Mouse (Mus musculus) midbrain, embryonic 14.5 days (tissue): Measurements from ENCODE around the gene Amigo1. TPM values are rescaled to one million over a fixed set of nuclear protein-coding genes. Genes with fewer than 3 reads are reported as not detected.

Experiments used
- ATAC-seq: fragments of 200-750 bp; cut with Nextera tagmentation; 2 replicates; pipeline ENCODE4 v1.8.0; 2017; ENCODE audit warnings: moderate number of reproducible peaks, moderate library complexity; ENCODE audit not compliant: low FRiP score, low TSS enrichment
- DNase-seq: peaks from one replicate; pipeline ENCODE4 v3.0.0-alpha.2; 2015
- H3K27ac ChIP-seq: fragments of 300-500 bp; sonication (generic); replicated peaks from 2 replicates; pipeline ENCODE4 v1.5.1; 2014; ENCODE audit warnings: mild to moderate bottlenecking, low read depth, low read length, moderate library complexity
- H3K27me3 ChIP-seq: fragments of 300-500 bp; sonication (generic); 2 replicates; pipeline ENCODE4 v1.6.1; 2014; ENCODE audit warnings: low read length, control low read depth, mixed read lengths; ENCODE audit not compliant: control insufficient read depth, insufficient read depth
- H3K36me3 ChIP-seq: fragments of 300-500 bp; sonication (generic); 2 replicates; pipeline ENCODE4 v1.6.1; 2014; ENCODE audit warnings: low read length, control low read depth; ENCODE audit not compliant: control insufficient read depth, insufficient read depth
- H3K4me1 ChIP-seq: fragments of 300-500 bp; sonication (generic); 2 replicates; pipeline ENCODE4 v1.6.1; 2014; ENCODE audit warnings: mild to moderate bottlenecking, antibody characterized with exemption, low read length, control low read depth; ENCODE audit not compliant: control insufficient read depth, insufficient read depth
- H3K4me2 ChIP-seq: fragments of 300-500 bp; sonication (generic); 2 replicates; pipeline ENCODE4 v1.6.1; 2014; ENCODE audit warnings: mild to moderate bottlenecking, low read length, moderate library complexity
- H3K4me3 ChIP-seq: fragments of 300-500 bp; sonication (generic); replicated peaks from 2 replicates; pipeline ENCODE4 v1.5.1; 2014; ENCODE audit warnings: low read depth, low read length
- H3K9ac ChIP-seq: fragments of 300-500 bp; sonication (generic); replicated peaks from 2 replicates; pipeline ENCODE4 v1.6.1; 2014; ENCODE audit warnings: mild to moderate bottlenecking, low read length, moderate library complexity
- H3K9me3 ChIP-seq: fragments of 300-500 bp; sonication (generic); 2 replicates; pipeline ENCODE4 v1.6.1; 2016; ENCODE audit warnings: low read length, control low read depth, mixed read lengths; ENCODE audit not compliant: control insufficient read depth
- WGBS: fragments of 180-500 bp; shearing (Covaris S2); extraction: QIAGEN DNeasy Blood & Tissue Kit; methylation state at CpG from one replicate; pipeline ENCODE4 v1.1.7; 2014; 5-methylcytosine and 5-hydroxymethylcytosine counted together
- polyA plus RNA-seq: library from polyadenylated mRNA; unstranded; fragments of >200 nt; fragmentation: Nextera tagmentation; extraction: Ambion mirVana; gene quantifications from 2 replicates; pipeline ENCODE4 v1.2.1, GENCODE M21; 2014

Gene Amigo1
- polyA plus RNA-seq, 1 experiment from 2014 or later, result 10.2 TPM

- 82% methylated on average over 5 of the region's 5 CpGs for WGBS
- no peak for ATAC-seq
- peaks cover 8% of the 10 kb centered on the region; the same call in 1 of the 2 replicates for H3K36me3 ChIP-seq
- H3K27ac ChIP-seq, result no peak overlapping the region
- no peak overlapping the region for H3K9ac ChIP-seq
- peaks cover 15% of the 10 kb centered on the region; the same call in 1 of the 2 replicates for H3K4me1 ChIP-seq
- H3K9me3 ChIP-seq, result no peaks in the 10 kb centered on the region
- no peak overlapping the region for H3K4me3 ChIP-seq
- no peak overlapping the region for H3K4me2 ChIP-seq
- no peaks in the 10 kb centered on the region for H3K27me3 ChIP-seq
- no peak for DNase-seq
These were observed 3.8 kb downstream of the Amigo1 start for GRCm38 (mm10) chr3:108189897-108190296.

GRCm38 (mm10) chr3:108193686-108194085, 7.6 kb downstream of the Amigo1 start:
- peaks cover 8% of the 10 kb centered on the region for H3K36me3 ChIP-seq
- no peaks in the 10 kb centered on the region for H3K27me3 ChIP-seq
- DNase-seq (no peak), ATAC-seq (no peak)
- H3K4me3 ChIP-seq, result no peak overlapping the region
- H3K4me1 ChIP-seq, result peaks cover 22% of the 10 kb centered on the region
- H3K4me2 ChIP-seq, result no peak overlapping the region
- H3K9ac ChIP-seq, result no peak overlapping the region
- H3K9me3 ChIP-seq, result no peaks in the 10 kb centered on the region
- no peak overlapping the region for H3K27ac ChIP-seq
- WGBS, result 86% methylated on average over 4 of the region's 4 CpGs

GRCm38 (mm10) chr3:108195287-108195686, 9.2 kb downstream of the Amigo1 start:
- H3K4me3 ChIP-seq, result no peak overlapping the region
- no peak for ATAC-seq
- peaks cover 19% of the 10 kb centered on the region for H3K4me1 ChIP-seq

GRCm38 (mm10) chr3:108195941-108196590, 9.9 kb downstream of the Amigo1 start:
- peak overlapping the region; percentile 74; the same call in 1 of the 2 replicates for H3K27ac ChIP-seq
- no peak for DNase-seq
- ATAC-seq, result no peak
- 78% methylated on average over 7 of the region's 7 CpGs for WGBS
- H3K4me1 ChIP-seq, result peaks cover 19% of the 10 kb centered on the region
- no peak overlapping the region for H3K4me2 ChIP-seq
- no peaks in the 10 kb centered on the region for H3K9me3 ChIP-seq
- H3K4me3 ChIP-seq, result no peak overlapping the region
- H3K36me3 ChIP-seq, result peaks cover 13% of the 10 kb centered on the region
- no peaks in the 10 kb centered on the region for H3K27me3 ChIP-seq
- H3K9ac ChIP-seq, result 0 out of 2 replicates have a peak overlapping the region, but pooled peaks have one; percentile 9

More at GRCm38 (mm10) chr3:108195287-108195686, 9.2 kb downstream of the Amigo1 start:
- Histone ChIP-seq H3K27ac (peak overlapping the region; percentile 74; the same call in 1 of the 2 replicates), H3K9me3 (no peaks in the 10 kb centered on the region), H3K36me3 (peaks cover 13% of the 10 kb centered on the region), H3K27me3 (no peaks in the 10 kb centered on the region), H3K4me2 (no peak overlapping the region), H3K9ac (no peak overlapping the region)
- WGBS, result 85% methylated on average over 4 of the region's 4 CpGs
- no peak for DNase-seq

GRCm38 (mm10) chr3:108197066-108197497, 10.9 kb downstream of the Amigo1 start:
- Histone ChIP-seq H3K4me1 (peaks cover 22% of the 10 kb centered on the region), H3K27me3 (no peaks in the 10 kb centered on the region), H3K9me3 (no peaks in the 10 kb centered on the region), H3K4me2 (peak overlapping the region; percentile 40; the same call in 1 of the 2 replicates), H3K4me3 (no peak overlapping the region), H3K27ac (peak overlapping the region; percentile 74), H3K36me3 (peaks cover 19% of the 10 kb centered on the region), H3K9ac (peak overlapping the region; percentile 34; the same call in 1 of the 2 replicates)
- 13% methylated on average over 14 of the region's 14 CpGs for WGBS
- ATAC-seq (peak; percentile 38), DNase-seq (peak; percentile 69)

GRCm38 (mm10) chr3:108199231-108199630, 13.1 kb downstream of the Amigo1 start:
- Histone ChIP-seq H3K27ac (no peak overlapping the region), H3K36me3 (peaks cover 38% of the 10 kb centered on the region), H3K27me3 (no peaks in the 10 kb centered on the region), H3K4me2 (no peak overlapping the region), H3K9me3 (no peaks in the 10 kb centered on the region), H3K9ac (no peak overlapping the region), H3K4me1 (peaks cover 22% of the 10 kb centered on the region), H3K4me3 (no peak overlapping the region)
- ATAC-seq (no peak), DNase-seq (no peak)
- WGBS, result 92% methylated on average over 6 of the region's 6 CpGs

GRCm38 (mm10) chr3:108200329-108201323, 14.5 kb downstream of the Amigo1 start, which contains the start of gene Cyb561d1:
Gene Cyb561d1, minus strand, starts transcription at chr3:108201212.
- Histone ChIP-seq H3K9me3 (no peaks in the 10 kb centered on the region), H3K4me1 (peaks cover 22% of the 10 kb centered on the region), H3K27ac (peak within 1 kb of the TSS; percentile 83), H3K36me3 (peaks cover 52% of the 10 kb centered on the region), H3K9ac (peak within 1 kb of the TSS; percentile 55), H3K4me2 (peak within 1 kb of the TSS; percentile 64), H3K4me3 (peak within 1 kb of the TSS; percentile 50), H3K27me3 (no peaks in the 10 kb centered on the region)
- ATAC-seq, result peak; percentile 83
- peak; percentile 85 for DNase-seq
- 3% methylated on average over 44 of the region's 44 CpGs for WGBS

- peaks cover 71% of the 10 kb centered on the region for H3K36me3 ChIP-seq
- H3K27ac ChIP-seq, result no peak overlapping the region
- no peak overlapping the region for H3K9ac ChIP-seq
- H3K9me3 ChIP-seq, result no peaks in the 10 kb centered on the region
- peaks cover 4% of the 10 kb centered on the region for H3K4me1 ChIP-seq
- H3K4me2 ChIP-seq, result no peak overlapping the region
- DNase-seq (no peak), ATAC-seq (no peak)
- H3K27me3 ChIP-seq, result no peaks in the 10 kb centered on the region
- no peak overlapping the region for H3K4me3 ChIP-seq
These were observed 16.4 kb downstream of the Amigo1 start for GRCm38 (mm10) chr3:108202506-108202905.
